Comparison of ENCODE assay signal across 7 mouse cellular contexts in genomic region chr7:141215101-141215879, GRCm38 (mm10). TPM values are rescaled to one million over a fixed set of nuclear protein-coding genes. Genes with fewer than 3 reads are reported as not detected.
DNase-seq lines count a peak whose midpoint lies in the region; ATAC-seq lines count a peak whose summit lies in the region.

TSS of gene Rassf7 (plus strand) at chr7:141215860.

- intact Hi-C loops in gastrocnemius, postnatal 14 days (cut with DNase I; ENCODE audit: low total_unique reads), result no loop called here
- intact Hi-C loops in left cerebral cortex, postnatal 14 days (cut with DNase I), result no loop called here

- ATAC-seq in inflammation-experienced regulatory T-cells, adult 6 months, result peak; percentile 99

- DNase-seq in adrenal gland, adult (ENCODE audit: inconsistent age in 2 of 2, low spot score in 1 of 2), result peak; percentile 95 to 97
- peak; percentile 99 for DNase-seq in embryo, embryonic 10.5 days (ENCODE audit: low spot score)
- peak; percentile 85 for DNase-seq in gastrocnemius, postnatal 14 days
- DNase-seq in left cerebral cortex, postnatal 14 days (ENCODE audit: low spot score in 2 of 2), result peak; percentile 67 to 76
- peak; percentile 96 for DNase-seq in mesoderm, embryonic 11.5 days (ENCODE audit: low read depth, low spot score)
- peak; percentile 82 for DNase-seq in right cerebral cortex, postnatal 4 days

RNA-seq across cellular contexts. Expression of gene Rassf7, which starts in this region (rescaled TPM):
- total RNA-seq in gastrocnemius, postnatal 14 days (2021), result 1 to 10 TPM in 1 of 2 experiments, under 1 TPM in 1; 0.62 to 1.2 TPM
- polyA plus RNA-seq in inflammation-experienced regulatory T-cells, adult 6 months (2017; shearing (Covaris generic)), result 10 to 100 TPM in 2 of 3 experiments, 1 to 10 TPM in 1; 9.2 to 15.0 (median 13.7) TPM
- under 1 TPM in 1 of 2 experiments, not detected in 1; 0.47 TPM for total RNA-seq in left cerebral cortex, postnatal 14 days (2021)

Comparison
In these comparisons a context has a peak if more than half of its experiments do, and no peak if none do; other contexts are left out.
1. Peak in every context shown above with its lines: DNase-seq and ATAC-seq.
2. Peak in DNase-seq in left cerebral cortex, postnatal 14 days; RNA of the gene not detected or under 1 TPM.